Mouse (Mus musculus): ENCODE data around the gene Rassf3.

The Rassf3 gene

DNA sequence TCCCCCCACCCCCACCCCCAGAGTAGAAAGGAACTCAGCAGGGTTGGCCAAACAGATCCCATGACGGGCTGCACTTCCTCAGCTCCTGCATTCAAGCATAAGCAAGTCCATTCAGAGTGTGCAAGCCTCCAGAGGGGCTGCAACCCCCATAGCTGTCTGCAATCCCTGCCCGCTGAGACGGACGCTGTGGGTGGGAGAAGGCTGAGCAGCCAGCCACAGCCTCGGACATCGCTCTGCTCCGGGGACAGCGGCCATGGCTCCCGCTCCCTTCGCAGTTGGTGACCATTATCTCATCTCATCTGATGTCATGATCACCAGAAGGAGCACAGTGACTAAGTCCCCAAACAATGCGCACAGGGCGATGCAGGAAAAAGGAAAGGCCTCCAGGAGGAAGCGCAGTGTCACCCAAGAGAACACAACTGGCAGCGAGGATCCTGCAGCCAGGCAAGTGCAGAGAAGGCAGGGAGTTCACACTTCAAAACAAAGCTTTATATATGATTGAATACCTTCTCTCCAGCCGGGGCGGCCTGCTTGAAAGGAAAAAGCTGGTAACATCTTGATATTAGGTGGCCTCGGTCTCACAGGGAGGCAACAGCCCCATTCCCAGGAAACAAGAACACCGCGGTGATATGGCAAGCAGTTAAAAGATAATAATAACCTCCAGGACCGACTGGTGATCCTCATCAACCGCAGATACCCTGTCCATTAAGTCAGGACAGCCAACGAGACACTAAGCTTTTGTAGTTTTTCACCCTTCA lies 14.6 kb downstream of the Rassf3 start:
- DNase-seq (ENCODE audit: low spot score) = no peak

DNA sequence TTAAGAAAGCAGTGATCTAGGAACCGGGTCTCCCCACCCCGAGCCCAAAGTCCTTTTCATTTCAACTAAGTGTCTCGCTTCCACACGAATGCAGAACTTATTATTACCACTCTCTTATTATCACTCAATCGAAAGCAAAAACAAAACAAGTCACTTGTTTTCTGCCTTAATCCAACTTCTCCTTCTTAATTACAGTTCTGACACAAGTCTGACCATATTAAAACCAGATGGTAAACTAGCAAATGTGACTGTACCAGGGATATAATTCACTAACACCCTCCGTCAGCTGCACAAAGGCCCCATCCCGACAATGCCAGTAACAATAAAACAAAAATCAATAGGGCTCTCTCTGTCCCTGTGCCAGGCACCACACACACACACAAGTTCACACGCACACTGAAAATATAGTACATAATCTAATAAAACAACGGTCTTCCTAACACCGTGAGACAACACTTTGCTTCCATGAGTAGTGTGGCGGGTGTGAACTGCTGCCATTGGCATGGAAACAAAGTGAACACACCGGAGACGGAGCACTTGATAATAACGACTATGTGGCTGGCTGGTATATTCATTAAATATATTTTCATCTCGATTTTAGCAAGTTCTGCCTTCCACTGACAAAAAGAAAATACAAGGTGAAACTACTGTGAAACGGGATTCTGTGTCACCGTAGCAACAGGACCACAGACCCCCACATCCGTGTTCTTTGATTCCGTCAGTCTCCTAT lies 16.9 kb downstream of the Rassf3 start:
- DNase-seq (ENCODE audit: low spot score) = no peak

DNA sequence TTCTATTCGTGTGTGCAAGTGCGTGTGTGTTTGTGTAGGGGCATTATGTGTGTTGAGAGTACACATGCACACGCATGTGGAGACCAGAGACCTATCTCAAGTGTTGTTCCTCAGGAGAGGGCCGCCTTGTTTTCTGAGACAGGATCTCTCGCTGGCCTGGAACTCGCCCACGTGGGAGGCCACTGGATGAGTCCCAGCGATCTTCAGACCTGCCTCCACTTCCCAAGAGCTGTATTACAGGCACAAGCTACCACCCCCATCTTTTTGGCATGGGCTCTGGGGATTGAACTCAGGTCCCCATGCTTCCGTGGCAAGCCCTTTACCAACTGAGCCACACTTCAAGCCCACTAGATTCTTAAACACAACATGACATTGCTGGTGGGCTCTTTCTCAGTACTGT lies 17.7 kb downstream of the Rassf3 start:
- DNase-seq (ENCODE audit: low spot score) = no peak

DNA sequence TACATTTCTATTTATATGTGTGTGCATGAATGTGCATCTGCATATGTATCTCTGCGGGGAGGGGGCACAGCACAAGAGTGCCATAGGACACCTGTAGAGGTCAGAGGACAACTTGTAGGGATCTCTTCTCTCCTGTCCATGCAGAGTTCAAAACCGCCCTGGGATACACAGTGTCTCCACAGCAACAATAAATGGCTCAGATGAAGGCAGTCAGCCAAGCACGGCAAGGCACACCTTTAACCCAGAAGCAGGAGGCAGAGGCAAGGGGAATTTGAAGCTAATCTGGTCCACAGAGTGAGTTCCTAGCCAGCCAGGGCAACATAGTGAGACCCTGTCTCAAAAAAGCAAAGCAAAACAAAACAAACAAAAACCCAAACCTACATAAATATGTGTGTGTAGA lies 18.8 kb downstream of the Rassf3 start:
- DNase-seq (ENCODE audit: low spot score) = no peak

DNA sequence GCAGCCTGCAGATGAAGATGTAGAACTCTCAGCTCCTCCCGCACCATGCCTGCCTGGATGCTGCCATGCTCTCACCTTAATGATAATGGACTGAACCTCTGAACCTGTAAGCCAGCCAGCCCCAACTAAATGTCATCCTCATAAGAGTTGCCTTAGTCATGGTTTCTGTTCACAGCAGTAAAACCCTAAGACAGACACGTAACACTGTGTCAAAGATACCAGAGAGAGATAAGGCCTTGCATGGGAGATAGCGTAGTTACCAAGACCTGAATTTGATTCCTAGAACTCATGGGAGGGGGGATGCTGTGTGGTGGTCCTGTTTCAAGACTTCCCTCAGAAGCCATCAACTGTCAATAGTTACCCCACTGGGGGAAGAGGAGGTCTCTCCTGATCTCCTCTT lies 20.6 kb downstream of the Rassf3 start:
- no peak for DNase-seq (ENCODE audit: low spot score)

DNA sequence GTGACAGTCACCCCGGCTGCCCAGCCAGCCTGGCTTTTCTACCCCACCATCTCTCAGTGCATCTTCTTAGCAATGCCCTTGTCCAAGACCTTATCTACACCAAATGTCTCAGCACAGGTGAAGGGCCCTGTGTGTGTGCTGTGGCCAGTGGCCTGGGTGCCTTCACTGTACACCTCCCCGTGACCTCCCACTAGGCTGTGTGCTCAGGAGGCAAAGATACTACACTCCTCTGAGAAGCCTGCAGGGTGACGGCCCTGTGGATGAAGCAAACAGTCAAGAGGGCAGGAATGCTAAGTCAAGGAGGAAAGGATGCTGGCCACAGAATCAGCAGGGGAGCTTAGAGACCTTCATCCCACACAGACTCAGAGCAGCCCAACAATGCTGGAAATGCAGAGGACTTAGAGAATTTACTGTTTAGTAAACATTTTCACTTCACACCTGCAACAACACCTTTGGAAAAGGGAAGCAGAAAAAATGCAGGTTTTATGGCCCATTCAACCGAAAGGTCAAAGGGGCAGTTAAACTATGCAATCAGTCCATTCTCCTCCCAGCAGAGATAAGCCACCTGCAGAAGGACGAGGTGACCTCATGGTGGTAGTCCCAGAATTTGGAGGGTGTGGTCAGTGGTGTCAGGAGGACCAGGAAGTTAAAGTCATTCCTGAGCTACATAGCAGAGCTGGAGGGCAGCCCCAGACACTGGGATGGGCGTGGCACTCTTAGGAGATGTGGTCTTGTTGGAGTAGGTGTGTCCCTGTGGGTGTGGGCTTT lies 21.3 kb downstream of the Rassf3 start:
- no peak for DNase-seq (ENCODE audit: low spot score)

DNA sequence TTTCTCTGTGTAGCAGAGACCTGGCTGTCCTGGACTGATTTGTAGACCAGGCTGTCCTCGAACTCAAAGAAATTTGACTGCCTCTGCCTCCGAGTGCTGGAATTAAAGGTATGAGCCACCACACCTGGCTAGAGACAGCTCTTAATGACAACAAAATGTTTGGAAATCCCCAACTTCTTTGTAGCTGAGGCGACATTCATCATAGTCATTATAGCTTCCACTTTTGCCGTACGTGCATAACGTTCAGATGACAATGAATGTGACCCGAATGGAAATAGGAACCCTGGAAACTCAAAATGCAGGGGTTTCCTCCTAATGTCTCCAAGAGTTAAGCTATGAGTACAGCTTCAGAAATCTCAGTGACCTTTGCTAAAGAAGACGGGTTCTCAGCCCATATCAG lies 22.1 kb downstream of the Rassf3 start:
- no peak for DNase-seq (ENCODE audit: low spot score)

DNA sequence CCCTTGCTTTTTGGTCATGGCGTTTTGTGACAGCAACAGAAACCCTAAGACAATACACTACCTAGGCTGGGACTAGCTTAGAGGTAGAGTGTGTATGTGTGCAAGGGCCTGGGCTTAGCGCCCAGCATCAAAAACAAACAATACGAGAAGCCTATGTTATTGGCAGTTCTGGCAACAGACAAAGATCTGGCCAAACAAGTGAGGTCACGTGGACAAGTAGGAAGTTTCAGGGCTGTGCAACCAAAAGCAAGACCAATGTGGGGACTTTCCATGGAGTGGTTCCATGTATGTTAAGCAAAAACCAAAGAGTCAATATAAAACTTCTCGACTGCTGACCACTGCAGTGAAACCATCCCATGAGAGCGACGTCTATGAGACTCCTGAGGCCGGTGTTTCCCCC lies 30.3 kb downstream of the Rassf3 start:
- no peak for DNase-seq (ENCODE audit: low spot score)

DNA sequence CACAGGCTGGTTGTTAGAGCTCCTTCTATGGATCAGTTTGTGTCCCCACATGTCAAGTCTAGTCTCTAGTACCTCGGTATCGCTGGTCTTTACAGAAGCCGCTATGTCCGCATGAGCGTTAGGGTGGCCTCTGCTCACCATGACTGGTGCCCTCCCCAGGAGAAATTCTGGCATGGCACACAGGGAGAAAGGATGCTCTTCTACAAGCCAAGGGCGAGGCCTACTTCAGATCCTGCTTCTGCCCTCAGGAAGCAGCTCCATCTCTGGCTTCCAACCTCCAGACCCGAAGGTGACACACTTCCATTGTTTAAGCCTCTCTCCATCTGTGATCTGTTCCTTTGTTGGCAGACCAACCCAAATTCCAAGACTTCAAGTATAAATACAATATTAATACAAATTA lies 31.9 kb downstream of the Rassf3 start:
- no peak for DNase-seq (ENCODE audit: low spot score)

DNA sequence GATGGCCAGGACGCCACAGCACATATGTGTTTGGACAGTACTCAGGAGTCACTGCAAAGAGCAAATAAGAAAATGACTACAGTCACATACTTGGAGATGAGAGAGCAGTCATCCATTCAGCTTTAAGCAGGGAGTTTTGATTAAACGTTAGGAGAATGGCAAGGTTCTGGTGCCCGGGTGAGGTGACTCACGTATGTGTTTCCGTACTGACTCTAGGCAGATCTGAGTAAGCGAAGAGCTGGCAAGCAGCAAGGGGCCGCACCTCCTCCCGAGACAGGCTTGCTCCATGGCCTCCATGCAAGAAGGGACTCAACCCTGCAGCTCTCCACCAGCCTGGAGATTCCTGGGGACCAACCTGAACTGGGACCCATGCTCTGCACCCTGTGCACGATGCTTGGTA lies 32.4 kb downstream of the Rassf3 start:
- DNase-seq (ENCODE audit: low spot score) = no peak

DNA sequence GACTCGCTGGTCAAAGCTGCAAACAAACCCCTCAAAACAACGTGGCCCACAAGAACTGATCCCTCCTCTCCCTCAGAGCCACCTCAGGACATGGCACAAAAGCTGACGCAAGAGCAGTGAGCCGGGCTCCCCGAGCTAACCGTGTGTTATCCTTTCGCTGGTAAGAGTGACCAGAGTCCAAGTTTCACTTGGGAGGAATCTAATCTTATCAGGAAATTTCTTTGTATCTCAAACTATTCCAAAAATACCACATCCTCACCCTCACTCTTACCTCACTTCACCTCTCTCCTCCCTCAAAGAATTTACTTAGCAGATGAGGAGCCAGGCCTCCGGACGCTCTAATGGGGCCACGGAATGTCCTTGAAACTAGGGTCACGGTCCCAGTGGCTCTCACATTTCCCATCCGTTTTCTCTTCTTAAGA lies 36.8 kb downstream of the Rassf3 start:
- DNase-seq (ENCODE audit: low spot score) = no peak

DNA sequence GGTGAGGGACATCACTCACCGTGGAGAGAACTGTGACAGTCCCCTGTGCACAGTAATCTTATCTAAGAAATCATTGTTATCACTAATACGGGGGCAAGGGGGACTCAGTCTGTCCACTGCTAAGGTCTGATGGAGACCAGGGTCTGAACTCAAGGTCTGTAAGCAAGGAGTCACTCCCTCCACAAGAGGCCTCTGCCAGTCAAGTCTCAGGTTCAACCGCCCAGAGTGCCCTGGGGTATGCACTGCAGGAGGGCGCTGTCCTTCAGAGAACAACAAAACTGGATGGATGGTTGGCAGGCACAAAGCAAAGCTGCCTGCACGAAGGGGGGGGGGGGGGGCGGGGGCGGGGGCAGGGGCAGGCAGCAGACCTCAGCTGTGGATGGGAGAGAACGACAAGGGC lies 38.0 kb downstream of the Rassf3 start:
- DNase-seq (ENCODE audit: low spot score) = no peak

DNA sequence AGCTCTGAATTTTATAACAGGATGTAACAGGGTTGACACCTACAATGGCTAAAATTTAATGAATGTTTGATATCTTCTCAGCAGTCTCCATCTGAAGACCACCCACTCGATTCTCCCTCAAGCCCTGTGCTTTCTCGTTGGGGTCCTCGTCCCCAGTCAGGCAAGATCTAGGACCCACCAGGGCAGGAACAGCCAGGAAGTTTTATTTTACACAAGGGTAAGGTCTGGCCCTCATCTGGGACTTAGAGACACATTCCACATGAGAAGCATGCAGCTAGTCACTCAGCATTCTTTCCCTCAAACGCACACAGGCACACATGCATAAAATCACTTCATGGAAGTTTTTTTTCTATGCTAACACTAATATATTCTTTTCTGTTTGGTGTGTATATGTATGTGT lies 39.5 kb downstream of the Rassf3 start:
- no peak for DNase-seq (ENCODE audit: low spot score)

DNA sequence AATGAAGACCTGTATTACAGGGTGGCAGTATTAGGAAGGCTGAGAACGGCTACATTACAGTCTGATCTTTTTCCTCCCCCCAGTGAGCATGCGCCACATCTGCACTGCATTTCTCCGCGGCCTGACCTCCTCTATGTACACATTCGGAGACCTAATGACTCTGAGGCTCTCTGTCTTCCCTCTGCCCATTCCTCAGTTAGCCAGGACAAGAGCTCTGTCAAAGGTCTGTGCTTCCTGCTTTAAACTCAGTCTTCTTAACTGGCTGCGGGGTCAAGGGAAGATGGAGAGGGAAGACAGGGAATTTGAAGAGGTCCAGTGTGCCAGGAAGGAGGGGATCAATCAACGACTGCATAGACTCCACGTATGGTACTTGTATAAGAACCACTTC lies 39.9 kb downstream of the Rassf3 start:
- DNase-seq (ENCODE audit: low spot score) = no peak

DNA sequence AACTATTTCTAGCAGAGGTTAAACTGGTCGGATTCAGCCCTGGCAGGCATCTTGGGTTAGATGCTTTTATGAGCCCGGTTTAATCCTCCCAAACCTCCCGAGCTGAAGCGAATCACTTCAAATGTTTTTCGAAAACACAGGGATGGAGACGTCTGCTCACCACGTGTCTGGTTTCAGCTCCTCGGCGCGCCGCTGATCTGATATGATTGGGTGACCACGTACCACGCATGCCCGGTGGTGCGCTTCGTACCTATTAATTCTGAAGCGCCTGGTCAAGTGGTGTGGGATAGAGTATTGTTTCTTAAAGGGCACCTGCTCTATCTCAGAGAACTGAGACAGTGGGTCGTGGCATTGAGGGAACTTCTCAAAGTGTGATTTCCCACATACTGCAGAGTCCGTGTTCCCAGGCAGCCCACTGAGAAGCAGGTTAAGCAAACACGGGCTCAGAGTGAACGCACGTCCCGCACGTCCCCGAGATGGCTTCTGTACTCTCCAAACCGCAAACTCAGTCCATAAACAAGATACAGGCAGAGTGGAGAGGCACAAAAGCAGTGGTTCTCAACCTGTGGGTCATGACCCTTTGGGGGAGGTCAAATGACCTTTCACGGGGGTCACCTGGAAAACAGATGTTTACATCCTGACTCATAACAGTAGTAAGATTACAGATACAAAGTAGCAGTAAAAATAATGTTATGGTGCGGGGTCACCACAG lies 40.4 kb downstream of the Rassf3 start:
- peak; percentile 53 for DNase-seq (ENCODE audit: low spot score)

DNA sequence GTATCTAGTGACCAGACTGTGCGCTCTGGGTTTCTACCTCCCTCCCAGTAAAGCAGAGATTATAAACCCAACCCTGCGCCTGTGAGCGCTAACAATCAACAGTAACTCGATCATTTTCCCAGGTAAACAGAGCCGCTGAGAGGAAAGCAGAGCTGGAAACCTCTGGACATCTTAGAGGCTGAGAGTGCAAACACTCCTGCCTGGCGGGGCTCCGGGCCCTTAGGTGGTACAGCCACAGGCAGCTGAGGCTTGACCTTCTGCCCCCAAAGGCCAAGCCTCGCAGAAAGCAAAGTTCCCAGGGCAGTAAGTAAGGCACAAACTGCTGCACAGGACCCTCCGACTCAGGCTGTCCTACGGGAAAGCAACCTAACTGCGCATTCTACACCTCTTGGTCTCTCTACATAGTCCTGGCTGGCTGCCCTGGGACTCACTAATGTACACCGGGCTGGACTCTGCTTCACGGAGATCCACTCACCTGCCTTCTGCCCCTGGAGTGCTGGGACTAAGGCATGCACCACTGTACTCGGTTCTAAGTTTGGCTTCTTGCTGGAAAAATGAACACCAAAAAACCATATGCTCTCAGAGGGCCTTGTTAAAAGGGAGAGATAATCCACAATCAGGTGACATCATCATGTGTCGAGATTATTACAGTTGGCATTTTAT lies 41.6 kb downstream of the Rassf3 start:
- no peak for DNase-seq (ENCODE audit: low spot score)

DNA sequence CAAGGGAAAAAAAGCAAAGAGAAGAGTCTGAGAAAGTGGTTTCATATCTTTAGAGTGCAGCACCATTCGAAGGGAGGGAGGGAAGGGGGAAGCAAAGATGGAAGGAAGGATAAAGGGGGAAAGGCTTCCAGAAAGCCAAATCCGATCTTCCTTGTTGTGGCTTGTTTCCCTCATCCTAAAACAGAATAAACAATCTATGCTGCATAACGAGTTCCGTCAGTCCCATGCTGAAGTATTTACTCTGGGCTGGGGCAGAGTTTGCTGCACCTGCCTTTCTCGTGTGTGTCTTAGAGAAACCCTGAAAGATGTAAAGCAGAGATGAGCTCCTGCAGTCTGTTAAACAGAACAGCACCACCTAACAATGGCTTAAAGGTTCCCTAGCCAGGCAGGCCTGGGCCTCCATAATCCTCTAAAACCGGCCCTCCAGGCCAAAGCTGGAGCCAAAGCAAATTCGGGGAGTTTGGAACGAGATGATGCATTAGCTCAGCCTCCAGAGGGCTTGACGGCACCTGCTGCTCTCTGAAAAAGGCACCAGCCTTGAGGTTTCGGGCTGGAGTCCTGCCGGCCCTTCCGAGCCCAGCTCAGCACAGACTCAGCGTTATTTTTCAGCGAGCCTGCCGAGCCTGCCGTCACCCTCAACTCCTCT lies 43.4 kb downstream of the Rassf3 start:
- DNase-seq (ENCODE audit: low spot score) = no peak

DNA sequence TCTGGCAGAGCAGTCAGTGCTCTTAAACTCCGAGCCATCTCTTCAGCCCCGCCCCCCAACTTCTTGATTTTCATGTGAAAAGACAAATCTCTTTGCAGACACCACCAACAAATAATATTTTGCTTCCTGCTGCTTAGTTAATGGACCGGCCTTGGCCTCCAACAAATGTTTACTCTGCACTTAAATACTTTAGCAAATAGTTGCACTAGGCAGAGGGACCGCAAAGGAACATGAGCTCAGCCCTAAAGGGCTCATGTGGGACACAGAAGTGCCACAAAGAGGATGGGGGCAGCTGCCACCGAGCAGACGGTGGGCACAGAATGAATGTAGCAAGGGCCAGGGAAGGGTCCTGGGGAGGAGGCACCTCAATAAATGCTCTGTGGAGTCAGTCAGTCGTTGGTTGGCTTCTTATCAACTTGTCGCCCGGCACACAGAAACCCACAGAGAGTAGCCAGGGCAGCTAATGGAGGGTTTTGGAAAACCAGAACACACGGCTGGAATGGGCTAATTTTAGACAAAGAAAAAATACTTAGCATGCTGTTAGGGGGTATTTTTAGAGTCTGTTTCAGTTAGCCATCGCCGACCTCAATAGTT lies 44.0 kb downstream of the Rassf3 start:
- DNase-seq (ENCODE audit: low spot score) = peak; percentile 56

DNA sequence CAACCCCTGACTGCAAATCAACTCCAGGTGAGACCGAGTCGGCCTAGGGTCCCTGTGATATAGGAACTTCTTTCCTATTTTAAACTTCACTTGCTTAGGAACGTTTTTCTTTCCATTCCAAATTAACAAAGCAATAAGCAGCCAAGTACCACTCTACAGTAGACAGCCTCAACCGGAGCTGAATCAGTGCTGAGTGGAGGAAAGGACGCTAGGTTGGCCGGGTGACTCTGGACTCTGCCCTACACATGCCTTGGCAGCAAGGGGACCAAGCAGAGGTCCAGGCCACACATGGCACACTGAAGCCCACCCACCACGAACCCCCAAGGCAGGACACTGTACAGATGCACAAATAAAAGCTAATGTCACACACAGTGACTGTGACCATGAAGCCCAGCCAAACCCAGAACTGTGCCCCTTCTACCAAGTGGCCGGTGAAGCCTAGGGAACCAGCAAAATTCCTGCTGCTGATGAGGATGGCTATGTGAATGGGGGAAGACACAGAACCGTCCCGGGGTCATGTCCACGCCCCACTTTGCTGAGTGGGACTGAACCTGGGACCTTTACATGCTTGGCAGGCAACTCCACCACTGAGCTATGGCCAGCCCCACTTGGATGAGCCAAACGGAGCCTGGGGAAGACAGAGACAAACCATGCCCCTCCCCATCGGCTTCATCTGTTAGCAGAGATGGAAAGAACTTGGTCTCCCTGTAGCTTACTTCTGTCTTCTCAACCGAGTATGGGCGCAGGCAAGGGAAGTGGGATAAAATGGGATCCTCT lies 45.2 kb downstream of the Rassf3 start:
- no peak for DNase-seq (ENCODE audit: low spot score)

All from ovary, postnatal 36 days (tissue).